Mouse (Mus musculus) ES-Bruce4 (cell line): ENCODE measurements around the gene Cdipt. TPM values are rescaled to one million over a fixed set of nuclear protein-coding genes. Genes with fewer than 3 reads are reported as not detected.

Source experiments
- H3K27ac ChIP-seq: 2 replicates; pipeline ENCODE4 v1.5.1; 2012; ENCODE audit warnings: low read length, inconsistent platforms; ENCODE audit not compliant: insufficient read depth
- H3K27me3 ChIP-seq: 2 replicates; pipeline ENCODE4 v1.6.1; 2012; ENCODE audit warnings: mild to moderate bottlenecking, low read length, inconsistent platforms; ENCODE audit not compliant: control insufficient read depth, poor library complexity, insufficient read depth, severe bottlenecking
- H3K36me3 ChIP-seq: 2 replicates; pipeline ENCODE4 v1.6.1; 2012; ENCODE audit warnings: inconsistent platforms, mild to moderate bottlenecking, low read length, moderate library complexity; ENCODE audit not compliant: control insufficient read depth, poor library complexity, insufficient read depth, severe bottlenecking
- H3K4me1 ChIP-seq: one replicate; pipeline ENCODE4 v1.8.1; 2011; ENCODE audit warnings: low read length; ENCODE audit not compliant: control insufficient read depth, insufficient read depth
- H3K4me3 ChIP-seq: 2 replicates; pipeline ENCODE4 v1.5.1; 2011; ENCODE audit warnings: low read depth, mild to moderate bottlenecking, low read length
- H3K9ac ChIP-seq: 2 replicates; pipeline ENCODE4 v1.6.1; 2012; ENCODE audit warnings: low read depth, mild to moderate bottlenecking, inconsistent platforms; ENCODE audit not compliant: poor library complexity, severe bottlenecking
- H3K9me3 ChIP-seq: replicated peaks from 2 replicates; pipeline ENCODE4 v1.6.1; 2012; ENCODE audit warnings: mild to moderate bottlenecking, low read length, inconsistent platforms; ENCODE audit not compliant: control insufficient read depth, poor library complexity, insufficient read depth, severe bottlenecking
- CTCF ChIP-seq: IDR thresholded peaks from one replicate; pipeline ENCODE4 v1.8.1; 2011; ENCODE audit warnings: low read depth, low read length
- EP300 ChIP-seq: IDR thresholded peaks from 2 replicates; pipeline ENCODE4 v1.6.1; 2011; ENCODE audit warnings: low read depth, low read length; ENCODE audit not compliant: insufficient read depth
- POLR2A ChIP-seq: IDR thresholded peaks from one replicate; pipeline ENCODE4 v1.8.1; 2011; ENCODE audit warnings: low read length; ENCODE audit not compliant: insufficient read depth
- polyA plus RNA-seq: library from polyadenylated mRNA; stranded (reverse); fragments of >200 nt; gene quantifications from 2 replicates; pipeline ENCODE4 v1.2.4, GENCODE M21; 2011; ENCODE audit warnings: low read depth; ENCODE audit not compliant: missing spikeins, insufficient read depth, insufficient read length

Gene Cdipt
- polyA plus RNA-seq, 1 experiment, result 42.8 TPM

GRCm38 (mm10) chr7:127012374-127012773, 36.7 kb downstream of the Cdipt start:
- Histone ChIP-seq H3K27me3 (no peaks in the 10 kb centered on the region), H3K4me3 (no peak overlapping the region), H3K9ac (no peak overlapping the region), H3K4me1 (peaks cover 7% of the 10 kb centered on the region), H3K36me3 (peaks cover 9% of the 10 kb centered on the region), H3K9me3 (no peaks in the 10 kb centered on the region), H3K27ac (0 out of 2 replicates have a peak overlapping the region, but pooled peaks have one; percentile 7)
- TF ChIP-seq EP300 (no peak), POLR2A (no peak), CTCF (no peak)

DNA sequence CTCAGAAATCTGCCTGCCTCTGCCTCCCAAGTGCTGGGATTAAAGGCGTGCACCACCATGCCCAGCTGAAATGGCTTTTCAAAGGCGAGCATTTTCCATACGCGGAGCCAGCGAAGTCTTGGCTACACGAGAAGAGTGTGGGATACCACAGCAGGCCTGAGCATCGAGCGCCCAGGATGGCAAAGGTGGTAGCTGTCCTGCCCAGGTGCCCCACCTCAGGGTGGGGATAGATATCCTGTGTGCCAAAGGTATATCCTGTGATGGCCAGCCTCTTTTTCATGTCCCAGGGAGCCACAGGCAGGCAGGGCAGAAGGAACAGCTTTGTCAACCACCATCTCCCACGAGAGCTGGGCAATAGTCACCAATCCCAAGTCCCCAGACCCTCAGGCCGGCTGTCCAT, 37.1 kb downstream of the Cdipt start:
- Histone ChIP-seq H3K4me3 (no peak overlapping the region), H3K9ac (no peak overlapping the region), H3K27me3 (no peaks in the 10 kb centered on the region), H3K36me3 (peaks cover 9% of the 10 kb centered on the region), H3K27ac (no peak overlapping the region), H3K9me3 (no peaks in the 10 kb centered on the region), H3K4me1 (peaks cover 5% of the 10 kb centered on the region)
- TF ChIP-seq EP300 (no peak), CTCF (no peak), POLR2A (no peak)

- H3K4me1 ChIP-seq, result peaks cover 5% of the 10 kb centered on the region
- H3K36me3 ChIP-seq, result peaks cover 9% of the 10 kb centered on the region
- H3K4me3 ChIP-seq, result no peak overlapping the region
- H3K27ac ChIP-seq, result no peak overlapping the region
- no peaks in the 10 kb centered on the region for H3K27me3 ChIP-seq
- TF ChIP-seq EP300 (no peak), CTCF (no peak), POLR2A (no peak)
- H3K9ac ChIP-seq, result no peak overlapping the region
- H3K9me3 ChIP-seq, result no peaks in the 10 kb centered on the region
Measured at GRCm38 (mm10) chr7:127013385-127013784, 37.7 kb downstream of the Cdipt start.

- peak within 1 kb of the TSS; percentile 35 for H3K9ac ChIP-seq
- no peaks in the 10 kb centered on the region for H3K9me3 ChIP-seq
- H3K27ac ChIP-seq, result peak within 1 kb of the TSS; percentile 61
- peaks cover 9% of the 10 kb centered on the region for H3K36me3 ChIP-seq
- TF ChIP-seq CTCF (no peak), POLR2A (no peak), EP300 (no peak)
- no peaks in the 10 kb centered on the region for H3K27me3 ChIP-seq
- H3K4me1 ChIP-seq, result peaks cover 5% of the 10 kb centered on the region
- H3K4me3 ChIP-seq, result peak within 1 kb of the TSS; percentile 70
Measured at GRCm38 (mm10) chr7:127014320-127014719, 38.6 kb downstream of the Cdipt start, which contains the start of gene Mvp. Gene Mvp (minus strand): TSS chr7:127014621.

GRCm38 (mm10) chr7:127014993-127015392, 39.3 kb downstream of the Cdipt start:
- Histone ChIP-seq H3K9ac (peak overlapping the region; percentile 35), H3K4me3 (no peak overlapping the region), H3K36me3 (peaks cover 9% of the 10 kb centered on the region), H3K9me3 (no peaks in the 10 kb centered on the region), H3K27ac (peak overlapping the region; percentile 61), H3K4me1 (peaks cover 5% of the 10 kb centered on the region), H3K27me3 (no peaks in the 10 kb centered on the region)
- TF ChIP-seq EP300, result no peak

DNA sequence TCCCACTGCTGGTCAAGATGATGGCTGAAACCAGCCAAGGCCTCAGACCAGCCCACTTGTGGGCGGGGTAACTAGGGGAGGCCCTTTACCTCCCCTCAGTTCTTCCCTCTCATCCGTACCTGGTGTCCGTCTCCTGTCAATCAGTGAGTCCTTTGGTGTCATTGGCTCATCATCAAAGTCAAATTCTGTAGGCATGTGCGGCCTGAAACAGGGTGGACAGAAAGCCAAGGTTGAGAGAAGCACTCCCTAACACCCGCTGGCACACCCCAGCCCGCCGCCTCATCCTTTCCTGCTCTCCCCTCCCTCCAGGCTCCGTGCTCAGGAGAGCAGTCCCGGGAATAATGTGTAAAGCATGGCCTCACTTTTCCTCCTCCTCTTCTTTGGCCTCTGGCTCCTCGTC, 40.4 kb downstream of the Cdipt start:
- Histone ChIP-seq H3K36me3 (peaks cover 9% of the 10 kb centered on the region), H3K27ac (peak overlapping the region; percentile 36), H3K9me3 (no peaks in the 10 kb centered on the region), H3K4me1 (peaks cover 5% of the 10 kb centered on the region), H3K4me3 (peak overlapping the region; percentile 89), H3K27me3 (no peaks in the 10 kb centered on the region), H3K9ac (peak overlapping the region; percentile 71)
- TF ChIP-seq EP300 (no peak), POLR2A (peak; percentile 40), CTCF (no peak)

GRCm38 (mm10) chr7:127016481-127016485, 40.6 kb downstream of the Cdipt start, which contains the start of gene Pagr1b:
Gene Pagr1b (minus strand): TSS chr7:127016484.
- H3K9me3 ChIP-seq, result no peaks in the 10 kb centered on the region
- H3K4me3 ChIP-seq, result peak within 1 kb of the TSS; percentile 89
- TF ChIP-seq EP300 (no peak), POLR2A (no peak), CTCF (no peak)
- H3K4me1 ChIP-seq, result peaks cover 5% of the 10 kb centered on the region
- peaks cover 9% of the 10 kb centered on the region for H3K36me3 ChIP-seq
- peak within 1 kb of the TSS; percentile 63 for H3K27ac ChIP-seq
- H3K27me3 ChIP-seq, result no peaks in the 10 kb centered on the region
- peak within 1 kb of the TSS; percentile 71 for H3K9ac ChIP-seq
